Mouse (Mus musculus) spleen, adult 2 months (tissue): ENCODE data around the gene Lad1. TPM values are rescaled to one million over a fixed set of nuclear protein-coding genes. Genes with fewer than 3 reads are reported as not detected.

Experiments used
- DNase-seq, 2 experiments: peaks; one replicate each; pipeline versions ENCODE4 v3.0.0 to v3.0.0-alpha.2; 2012 to 2021; ENCODE audit warnings: low spot score in 2 of 2, low read depth in 1 of 2
- H3K27ac ChIP-seq: fragments of 200-500 bp; 2 replicates; pipeline ENCODE4 v1.5.1; 2012; ENCODE audit warnings: low read length, inconsistent platforms; ENCODE audit not compliant: insufficient read depth
- H3K27me3 ChIP-seq: fragments of 200-500 bp; 2 replicates; pipeline ENCODE4 v1.6.1; 2012; ENCODE audit warnings: mild to moderate bottlenecking, moderate library complexity, low read length, inconsistent platforms; ENCODE audit not compliant: control insufficient read depth, insufficient read depth
- H3K36me3 ChIP-seq: fragments of 200-500 bp; 2 replicates; pipeline ENCODE4 v1.6.1; 2012; ENCODE audit warnings: mild to moderate bottlenecking, low read length, inconsistent platforms; ENCODE audit not compliant: control insufficient read depth, insufficient read depth
- H3K4me1 ChIP-seq: fragments of 200-500 bp; 2 replicates; pipeline ENCODE4 v1.6.1; 2011; ENCODE audit warnings: inconsistent platforms; ENCODE audit not compliant: control insufficient read depth, insufficient read depth, insufficient read length
- H3K4me3 ChIP-seq: fragments of 200-500 bp; 2 replicates; pipeline ENCODE4 v1.5.1; 2011; ENCODE audit warnings: mild to moderate bottlenecking, inconsistent platforms; ENCODE audit not compliant: insufficient read depth, insufficient read length; ENCODE audit errors: extremely low read depth
- CTCF ChIP-seq: fragments of 200-500 bp; IDR thresholded peaks from 2 replicates; pipeline ENCODE4 v1.5.1; 2011; ENCODE audit warnings: mild to moderate bottlenecking, inconsistent platforms; ENCODE audit not compliant: insufficient read depth, insufficient read length, insufficient replicate concordance; ENCODE audit errors: extremely low read depth
- POLR2A ChIP-seq: fragments of 200-500 bp; IDR thresholded peaks from 2 replicates; pipeline ENCODE4 v1.6.1; 2011; ENCODE audit warnings: low read depth, low read length, inconsistent platforms
- WGBS: fragments of 180-500 bp; shearing (Covaris S2); methylation state at CpG from one replicate; pipeline ENCODE4 v1.1.7; 2018; 5-methylcytosine and 5-hydroxymethylcytosine counted together
- polyA plus RNA-seq: library from polyadenylated mRNA; depleted of rRNA; stranded (reverse); fragments of >200 nt; gene quantifications from 2 replicates; pipeline ENCODE4 v1.2.3, GENCODE M21; 2012

Lad1 gene
- polyA plus RNA-seq, 1 experiment = 5.1 TPM

DNA sequence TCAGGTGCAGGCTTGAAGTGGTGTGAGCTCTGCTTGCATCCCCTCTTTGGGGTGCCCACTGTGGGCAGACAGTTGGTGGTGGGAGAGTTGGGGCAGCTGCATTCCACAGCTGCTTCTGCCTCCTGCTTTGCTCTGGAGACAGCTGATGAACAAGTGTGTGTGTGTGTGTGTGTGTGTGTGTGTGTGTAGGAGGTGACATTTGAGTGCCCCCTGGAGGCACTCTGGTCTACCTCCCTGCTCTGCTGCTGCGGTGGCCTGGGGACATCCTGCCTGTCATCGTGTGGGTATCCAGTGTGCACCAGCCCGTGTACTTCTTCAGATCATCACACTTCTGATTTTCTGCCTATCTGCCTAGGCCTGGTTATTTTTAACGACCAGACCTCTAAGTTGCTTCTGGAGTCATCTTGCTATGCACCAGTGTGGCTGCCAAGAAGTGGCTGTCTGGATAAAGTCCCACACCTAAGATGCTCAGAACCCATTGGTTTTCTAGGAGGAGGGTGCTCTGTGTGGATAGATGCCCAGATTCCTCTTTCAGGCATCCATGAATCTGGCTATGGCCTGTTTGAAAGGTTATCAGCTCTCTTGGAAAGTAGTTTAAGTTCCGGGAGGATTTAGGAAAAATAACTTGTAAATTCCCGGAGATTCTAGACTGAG is 15.9 kb downstream of the Lad1 start:
- H3K36me3 ChIP-seq = no peaks in the 10 kb centered on the region
- no peak overlapping the region for H3K4me3 ChIP-seq
- H3K4me1 ChIP-seq = no peaks in the 10 kb centered on the region
- 47% methylated on average over 6 of the region's 6 CpGs for WGBS
- no peak overlapping the region for H3K27ac ChIP-seq
- H3K27me3 ChIP-seq = no peaks in the 10 kb centered on the region
- TF ChIP-seq POLR2A (no peak), CTCF (no peak)
- DNase-seq = no peak

DNA sequence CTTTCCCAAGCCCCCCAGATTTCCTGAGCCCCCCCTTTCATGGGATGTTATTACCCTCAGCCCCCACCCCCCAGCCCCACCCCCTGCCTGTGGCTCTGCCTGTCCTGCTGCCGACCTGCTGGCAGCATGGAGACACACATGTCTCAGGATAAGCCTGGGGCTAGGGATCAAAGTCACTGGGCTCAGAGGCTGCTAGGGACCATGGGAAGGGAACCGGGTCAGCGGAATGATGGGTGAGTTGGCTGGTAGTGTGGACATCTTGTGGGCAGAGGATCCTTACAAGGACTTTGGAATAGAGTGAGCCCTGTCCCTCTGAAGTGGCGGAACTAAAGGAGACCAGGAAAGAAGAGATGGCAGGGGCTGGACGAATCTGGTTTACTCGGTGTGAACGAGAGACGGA is 16.6 kb downstream of the Lad1 start:
- Histone ChIP-seq H3K27me3 (no peaks in the 10 kb centered on the region), H3K4me3 (no peak overlapping the region), H3K4me1 (no peaks in the 10 kb centered on the region), H3K27ac (no peak overlapping the region), H3K36me3 (no peaks in the 10 kb centered on the region)
- WGBS = 93% methylated on average over 8 of the region's 8 CpGs
- TF ChIP-seq CTCF (no peak), POLR2A (no peak)
- no peak for DNase-seq

DNA sequence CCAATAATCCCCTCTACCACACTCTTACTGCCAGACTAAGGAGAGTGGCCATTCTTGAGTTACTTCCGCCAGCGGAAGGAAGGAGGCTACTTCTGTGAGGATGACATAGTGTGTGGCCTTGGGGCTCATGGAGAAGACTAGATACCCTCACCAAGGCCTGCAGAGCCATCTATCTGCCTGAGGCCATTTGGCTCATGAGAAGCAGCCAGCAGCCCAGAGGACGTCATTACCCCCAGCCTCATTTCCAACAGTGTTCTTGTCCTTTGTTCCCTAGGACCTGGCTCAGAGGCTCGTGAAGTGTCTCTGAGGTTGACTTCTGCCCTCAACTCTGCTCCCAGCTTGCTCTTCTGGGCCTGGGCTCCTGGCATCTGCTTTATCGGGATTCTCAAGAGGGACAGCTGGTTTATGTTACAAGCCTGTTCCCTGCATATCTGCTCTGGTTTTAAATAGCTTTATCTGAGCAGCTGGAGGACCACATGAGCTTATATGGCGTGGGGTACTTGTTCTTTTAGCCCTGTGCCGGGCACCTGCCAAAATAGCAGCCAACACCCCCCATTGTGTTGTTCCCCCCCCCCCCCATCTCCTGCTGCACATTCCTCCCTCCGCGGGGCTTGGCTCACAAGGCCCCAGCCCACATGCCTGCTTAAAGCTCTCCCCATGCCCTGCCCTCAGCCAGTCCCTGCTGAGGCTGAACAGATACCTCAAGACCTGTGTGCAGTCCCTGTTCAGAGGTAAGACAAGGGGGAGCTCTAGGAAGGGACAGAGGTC is 17.5 kb downstream of the Lad1 start, which contains the start of gene Tnnt2:
Gene Tnnt2 (plus strand): TSS at position 639 of the 768 bp plus-strand sequence.
- DNase-seq = no peak
- Histone ChIP-seq H3K4me1 (0 out of 2 replicates have a peak, but pooled peaks cover 4% of the 10 kb centered on the region), H3K36me3 (no peaks in the 10 kb centered on the region), H3K4me3 (no peak within 1 kb of the TSS), H3K27ac (no peak within 1 kb of the TSS), H3K27me3 (no peaks in the 10 kb centered on the region)
- TF ChIP-seq POLR2A (no peak), CTCF (no peak)
- WGBS = 75% methylated on average over 9 of the region's 9 CpGs

DNA sequence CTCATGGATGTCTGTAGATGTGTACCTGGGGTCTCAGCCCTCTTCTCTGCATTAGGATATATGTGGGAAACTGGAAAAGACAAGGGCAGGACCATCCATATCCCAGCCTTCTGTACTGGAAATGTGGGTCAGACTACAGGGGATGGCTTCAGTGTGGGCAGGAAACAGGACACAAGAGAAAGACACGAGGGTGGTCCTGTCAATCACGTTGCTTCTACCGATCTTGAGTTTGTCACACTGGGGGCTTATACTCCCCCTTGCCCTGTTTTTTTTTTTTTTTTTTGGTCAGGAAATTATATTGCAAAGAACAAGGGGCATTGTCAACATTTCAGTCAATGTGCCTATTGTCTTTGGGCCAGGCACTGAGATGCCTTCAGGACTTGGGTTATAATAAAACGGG is 20.2 kb downstream of the Lad1 start:
- Histone ChIP-seq H3K4me1 (peaks cover 8% of the 10 kb centered on the region; the same call in 1 of the 2 replicates), H3K27ac (no peak overlapping the region), H3K27me3 (no peaks in the 10 kb centered on the region), H3K36me3 (no peaks in the 10 kb centered on the region), H3K4me3 (no peak overlapping the region)
- no peak for TF ChIP-seq CTCF
- no peak for TF ChIP-seq POLR2A
- DNase-seq = no peak
- WGBS = 72% methylated on average over 4 of the region's 4 CpGs

DNA sequence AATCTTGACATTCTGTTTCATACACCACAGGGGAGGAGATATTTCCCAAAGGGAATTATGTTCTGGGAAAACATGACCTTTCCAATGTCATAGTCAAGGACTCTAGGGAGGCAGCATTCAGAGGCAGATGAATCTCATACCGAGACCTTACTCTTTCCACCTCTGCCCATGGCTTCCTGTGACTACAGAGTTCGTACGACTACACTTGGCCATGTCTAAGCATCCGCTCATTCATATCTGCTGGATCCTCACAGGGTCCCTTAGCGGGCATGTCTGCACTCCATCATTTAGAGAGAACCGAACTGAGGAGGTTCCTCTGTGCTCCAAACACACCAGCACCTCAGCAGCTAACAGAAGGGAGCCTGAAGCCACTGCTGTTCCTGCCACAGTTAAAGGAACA is 20.7 kb downstream of the Lad1 start:
- no peak overlapping the region for H3K27ac ChIP-seq
- H3K4me3 ChIP-seq = no peak overlapping the region
- DNase-seq = no peak
- H3K27me3 ChIP-seq = no peaks in the 10 kb centered on the region
- H3K4me1 ChIP-seq = peaks cover 8% of the 10 kb centered on the region; the same call in 1 of the 2 replicates
- no peaks in the 10 kb centered on the region for H3K36me3 ChIP-seq
- TF ChIP-seq CTCF = no peak
- no peak for TF ChIP-seq POLR2A
- WGBS = 88% methylated on average over 6 of the region's 6 CpGs

DNA sequence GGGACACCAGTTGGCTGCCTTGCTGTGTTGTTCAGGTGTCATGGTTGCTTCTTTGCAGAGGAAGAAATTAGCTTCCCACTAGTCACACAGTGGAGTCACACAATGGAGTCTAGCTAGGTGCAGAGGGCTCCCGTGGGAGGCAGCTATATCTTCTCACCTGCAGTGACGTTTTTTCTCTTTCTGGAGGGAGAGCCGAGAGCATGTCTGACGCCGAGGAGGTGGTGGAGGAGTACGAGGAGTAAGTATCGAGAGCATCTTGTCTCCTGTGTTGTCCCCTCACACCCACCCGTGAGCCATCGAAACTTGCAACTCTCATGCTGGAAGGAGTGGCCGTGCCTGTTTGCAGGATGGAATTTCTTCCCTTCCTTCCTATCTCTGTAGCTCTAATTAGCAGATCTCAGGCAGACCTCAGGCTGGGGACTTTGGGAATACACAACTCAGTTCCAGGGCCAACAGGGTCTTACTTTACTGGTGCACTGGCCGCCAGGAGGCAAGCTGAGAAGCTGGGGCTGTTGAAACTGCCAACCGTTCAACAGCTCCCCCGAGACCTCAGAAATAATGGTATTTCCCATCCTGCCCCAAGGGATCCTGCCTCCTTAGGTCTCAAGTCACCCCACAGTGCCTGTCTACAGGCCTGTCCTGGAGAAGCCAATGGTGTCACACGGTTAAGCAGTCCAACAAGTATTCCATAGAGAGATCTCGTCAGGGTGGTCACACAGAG is 22.4 kb downstream of the Lad1 start:
- Histone ChIP-seq H3K36me3 (no peaks in the 10 kb centered on the region), H3K27me3 (no peaks in the 10 kb centered on the region), H3K27ac (no peak overlapping the region), H3K4me1 (peaks cover 8% of the 10 kb centered on the region; the same call in 1 of the 2 replicates), H3K4me3 (no peak overlapping the region)
- TF ChIP-seq POLR2A = no peak
- no peak for TF ChIP-seq CTCF
- 57% methylated on average over 15 of the region's 15 CpGs for WGBS
- no peak for DNase-seq
